Mouse (Mus musculus) retina, postnatal 7 days (tissue): Measurements from ENCODE around the gene C8a.

Experiments used
- DNase-seq: peaks from one replicate; pipeline ENCODE4 v3.0.0-alpha.2; 2012; ENCODE audit warnings: low read depth, low spot score

Gene C8a

DNA sequence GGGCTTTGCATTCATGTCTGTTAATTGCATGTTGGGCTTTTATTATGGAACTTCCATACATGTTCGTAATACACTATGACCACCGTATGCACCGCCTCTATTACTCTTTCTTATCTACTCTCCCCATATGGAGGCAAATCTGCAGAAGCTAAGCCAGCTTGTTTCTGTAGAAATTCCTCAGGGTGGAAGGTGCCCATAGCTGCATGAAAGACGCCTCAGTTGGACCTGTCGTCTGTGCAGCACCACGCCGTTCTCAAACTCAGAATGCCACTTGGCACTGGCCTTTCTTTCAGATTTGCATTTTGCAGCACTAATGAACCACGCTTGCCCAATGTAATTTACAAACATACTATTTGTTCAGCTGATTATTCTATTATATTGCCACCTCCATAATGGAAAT, 106.6 kb downstream of the C8a start:
- no peak for DNase-seq

- no peak for DNase-seq
These were observed 108.0 kb downstream of the C8a start for GRCm38 (mm10) chr4:104768190-104768589.

DNA sequence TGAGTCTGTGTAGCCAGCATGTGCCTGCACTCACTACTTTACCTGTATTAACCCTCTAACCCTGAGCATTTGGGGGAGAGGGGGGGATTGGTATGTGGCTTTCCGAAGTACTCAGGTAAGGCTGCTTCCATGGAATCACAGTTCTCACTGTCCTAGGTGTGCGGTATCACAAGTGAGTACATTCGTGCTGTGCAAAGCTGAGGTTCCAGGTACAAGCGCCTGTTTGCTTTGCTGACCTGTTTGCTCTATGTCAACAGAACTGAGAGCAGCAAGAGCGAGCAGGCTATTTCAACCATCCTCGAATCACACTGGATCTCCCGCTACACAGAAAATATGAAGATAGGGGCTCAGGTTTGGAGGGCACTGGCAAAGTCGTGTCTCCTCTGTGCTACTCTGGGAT, 110.1 kb downstream of the C8a start, which contains the start of gene C8b:
TSS of gene C8b (plus strand) at position 253 of the 400 bp plus-strand sequence.
- no peak for DNase-seq
